Mouse (Mus musculus): ENCODE data around the gene Tmf1. TPM values are rescaled to one million over a fixed set of nuclear protein-coding genes. Genes with fewer than 3 reads are reported as not detected.

The Tmf1 gene
- total and polyA plus RNA-seq, 3 experiments, result 12.7 to 26.4 (median 22.3) TPM

GRCm38 (mm10) chr6:97211981-97212380 is 33.1 kb upstream of the Tmf1 start:
- peaks cover 37% of the 10 kb centered on the region for H3K79me2 ChIP-seq (replicated peaks; ENCODE audit: control insufficient read depth, extremely low read depth, insufficient read depth, poor library complexity, severe bottlenecking)
- no peak overlapping the region for H3K27ac ChIP-seq (ENCODE audit: insufficient read depth, low read depth)

GRCm38 (mm10) chr6:97210962-97211601 is 32.2 kb upstream of the Tmf1 start:
- H3K4me2 ChIP-seq (ENCODE audit: insufficient read depth, low read depth, poor library complexity, severe bottlenecking), result peak overlapping the region; percentile 14; the same call in 1 of the 2 replicates
- H3K27me3 ChIP-seq (replicated peaks), result no peaks in the 10 kb centered on the region
- H3K79me2 ChIP-seq (replicated peaks; ENCODE audit: control insufficient read depth, extremely low read depth, insufficient read depth, poor library complexity, severe bottlenecking), result peaks cover 30% of the 10 kb centered on the region
- H3K27ac ChIP-seq (ENCODE audit: insufficient read depth, low read depth), result peak overlapping the region; percentile 52
- peaks cover 11 to 28% of the 10 kb centered on the region in 2 experiments for H3K36me3 ChIP-seq (replicated peaks in 1 of 2; ENCODE audit: control insufficient read depth in 1 of 2, insufficient read depth in 1 of 2, low read length in 1 of 2)
- peak overlapping the region; percentile 89 for H3K9ac ChIP-seq (ENCODE audit: insufficient read depth, low read depth)
- TF ChIP-seq NELFE (IDR thresholded peaks at IDR 0.05; ENCODE audit: low read depth, low read length), result peak; percentile 24; the same call in 1 of the 2 replicates
- TF ChIP-seq UBTF (IDR thresholded peaks at IDR 0.05; ENCODE audit: low read depth, low read length), result no peak
- TF ChIP-seq POLR2A (IDR thresholded peaks at IDR 0.05; ENCODE audit: low read depth, low read length), result no peak; the same call in 1 of the 2 replicates
- TF ChIP-seq BHLHE40 (IDR thresholded peaks at IDR 0.05; ENCODE audit: low read depth, low read length), result no peak
- no peak for TF ChIP-seq EP300 (IDR thresholded peaks at IDR 0.05; ENCODE audit: low read length)
- no peak for TF ChIP-seq CHD2 (IDR thresholded peaks at IDR 0.05; ENCODE audit: low read length)
- TF ChIP-seq MAFK (IDR thresholded peaks at IDR 0.05; ENCODE audit: insufficient replicate concordance, low read length), result no peak
- no peak for TF ChIP-seq ZNF384 (IDR thresholded peaks at IDR 0.05; ENCODE audit: low read depth, low read length)
- TF ChIP-seq PAX5 (IDR thresholded peaks at IDR 0.05; ENCODE audit: low read length), result no peak
- TF ChIP-seq RAD21 (IDR thresholded peaks at IDR 0.05; ENCODE audit: low read depth, low read length), result no peak
- TF ChIP-seq TBP (conservative IDR thresholded peaks at IDR 0.05; ENCODE audit: low read depth, low read length), result no peak
- TF ChIP-seq HCFC1 (IDR thresholded peaks at IDR 0.05; ENCODE audit: low read depth, low read length), result no peak; the same call in none of the 2 replicates
- TF ChIP-seq MAX (IDR thresholded peaks at IDR 0.05; ENCODE audit: low read length), result no peak
- no peak for TF ChIP-seq ZKSCAN1 (IDR thresholded peaks at IDR 0.05; ENCODE audit: borderline replicate concordance, low read depth, low read length)
- 0 out of 2 replicates have a peak, but pooled peaks have one; percentile 4 for TF ChIP-seq NRF1 (IDR thresholded peaks at IDR 0.05; ENCODE audit: low read depth, low read length)
- TF ChIP-seq USF2 (conservative IDR thresholded peaks at IDR 0.05; ENCODE audit: low read depth, low read length), result no peak
- TF ChIP-seq ZC3H11A (IDR thresholded peaks at IDR 0.05; ENCODE audit: low read depth, low read length), result no peak
- TF ChIP-seq ZMIZ1 (IDR thresholded peaks at IDR 0.05; ENCODE audit: low read depth, low read length), result no peak
- TF ChIP-seq KAT2A (IDR thresholded peaks at IDR 0.05; ENCODE audit: insufficient replicate concordance, low read length), result no peak
- no peak for TF ChIP-seq CTCF (conservative IDR thresholded peaks at IDR 0.05 in 1 of 2, IDR thresholded peaks at IDR 0.05 in 1 of 2; ENCODE audit: low read depth in 2 of 2, low read length in 2 of 2)
- 0 out of 2 replicates have a peak, but pooled peaks have one; percentile 29 for TF ChIP-seq MAZ (IDR thresholded peaks at IDR 0.05; ENCODE audit: low read depth, low read length)
- no peak for TF ChIP-seq E2F4 (IDR thresholded peaks at IDR 0.05; ENCODE audit: insufficient replicate concordance, low read depth, low read length)
- no peak for TF ChIP-seq TCF12 (IDR thresholded peaks at IDR 0.05; ENCODE audit: low read depth, low read length)
- TF ChIP-seq ELF1 (IDR thresholded peaks at IDR 0.05; ENCODE audit: low read depth, low read length), result no peak
- 0 out of 2 replicates have a peak, but pooled peaks have one; percentile 22 for TF ChIP-seq MXI1 (IDR thresholded peaks at IDR 0.05; ENCODE audit: low read depth, low read length)
- TF ChIP-seq JUND (conservative IDR thresholded peaks at IDR 0.05; ENCODE audit: low read depth, low read length), result no peak
- TF ChIP-seq POLR2AphosphoS2 (IDR thresholded peaks at IDR 0.05; ENCODE audit: low read depth, low read length), result no peak
- TF ChIP-seq SIN3A (IDR thresholded peaks at IDR 0.05; ENCODE audit: low read length), result peak; percentile 48; the same call in 1 of the 2 replicates
- H3K9me3 ChIP-seq (replicated peaks; ENCODE audit: low read length), result peaks cover 8% of the 10 kb centered on the region
- dilution Hi-C loops (cut with MboI; ENCODE audit: extremely low pct_ligation_motif_present, extremely low pct_unique_long_range_greater_than_20kb, low sequenced_read_pairs), result no loop called here
- peak; percentile 62 for DNase-seq (ENCODE audit: extremely low read depth)
- peak overlapping the region; percentile 88 to 97 (median 91) for H3K4me3 ChIP-seq (replicated peaks in 1 of 3; ENCODE audit: low read depth in 2 of 3, low read length in 2 of 3, poor library complexity in 1 of 3)
- in situ Hi-C loops (cut with MboI; ENCODE audit: low pct_ligation_motif_present, low pct_unique_long_range_greater_than_20kb, low sequenced_read_pairs), result loop anchor here (25.0 kb wide), 1 partner anchor 626 kb away; no protein-coding TSS in a partner anchor
- H3K4me1 ChIP-seq (ENCODE audit: control insufficient read depth in 1 of 2, insufficient read depth in 2 of 2), result peaks cover 9 to 73% of the 10 kb centered on the region in 2 experiments

More at GRCm38 (mm10) chr6:97211981-97212380, 33.1 kb upstream of the Tmf1 start:
- Histone ChIP-seq H3K4me3 (replicated peaks in 1 of 3; ENCODE audit: low read depth in 2 of 3, low read length in 2 of 3, poor library complexity in 1 of 3) (peak overlapping the region; percentile 88 to 97 (median 91)), H3K9ac (ENCODE audit: insufficient read depth, low read depth) (peak overlapping the region; percentile 89), H3K9me3 (replicated peaks; ENCODE audit: low read length) (peaks cover 8% of the 10 kb centered on the region), H3K4me1 (ENCODE audit: control insufficient read depth in 1 of 2, insufficient read depth in 2 of 2) (peaks cover 9 to 75% of the 10 kb centered on the region in 2 experiments), H3K4me2 (ENCODE audit: insufficient read depth, low read depth, poor library complexity, severe bottlenecking) (peak overlapping the region; percentile 62), H3K36me3 (replicated peaks in 1 of 2; ENCODE audit: control insufficient read depth in 1 of 2, insufficient read depth in 1 of 2, low read length in 1 of 2) (peaks cover 11 to 32% of the 10 kb centered on the region in 2 experiments), H3K27me3 (replicated peaks) (no peaks in the 10 kb centered on the region)
- in situ Hi-C loops (cut with MboI; ENCODE audit: low pct_ligation_motif_present, low pct_unique_long_range_greater_than_20kb, low sequenced_read_pairs) (loop anchor here (25.0 kb wide), 1 partner anchor 625 kb away; no protein-coding TSS in a partner anchor), dilution Hi-C loops (cut with MboI; ENCODE audit: extremely low pct_ligation_motif_present, extremely low pct_unique_long_range_greater_than_20kb, low sequenced_read_pairs) (no loop called here)
- TF ChIP-seq MYC (IDR thresholded peaks at IDR 0.05; ENCODE audit: low read depth, low read length) (peak; percentile 49; the same call in 1 of the 2 replicates), MXI1 (IDR thresholded peaks at IDR 0.05; ENCODE audit: low read depth, low read length) (peak; percentile 63), CHD1 (IDR thresholded peaks at IDR 0.05; ENCODE audit: low read depth, low read length) (peak; percentile 92), TBP (conservative IDR thresholded peaks at IDR 0.05; ENCODE audit: low read depth, low read length) (no peak), MAX (IDR thresholded peaks at IDR 0.05; ENCODE audit: low read length) (0 out of 2 replicates have a peak, but pooled peaks have one; percentile 48)
- no peak for DNase-seq (ENCODE audit: extremely low read depth)

Measured in CH12.LX (cell line).